Mouse (Mus musculus) ES-Bruce4 (cell line): Measurements from ENCODE around the gene Mgst3. TPM values are rescaled to one million over a fixed set of nuclear protein-coding genes. Genes with fewer than 3 reads are reported as not detected.

Source experiments
- H3K27ac ChIP-seq: 2 replicates; pipeline ENCODE4 v1.5.1; 2012; ENCODE audit warnings: low read length, inconsistent platforms; ENCODE audit not compliant: insufficient read depth
- H3K27me3 ChIP-seq: 2 replicates; pipeline ENCODE4 v1.6.1; 2012; ENCODE audit warnings: mild to moderate bottlenecking, low read length, inconsistent platforms; ENCODE audit not compliant: control insufficient read depth, poor library complexity, insufficient read depth, severe bottlenecking
- H3K36me3 ChIP-seq: 2 replicates; pipeline ENCODE4 v1.6.1; 2012; ENCODE audit warnings: inconsistent platforms, mild to moderate bottlenecking, low read length, moderate library complexity; ENCODE audit not compliant: control insufficient read depth, poor library complexity, insufficient read depth, severe bottlenecking
- H3K4me1 ChIP-seq: one replicate; pipeline ENCODE4 v1.8.1; 2011; ENCODE audit warnings: low read length; ENCODE audit not compliant: control insufficient read depth, insufficient read depth
- H3K4me3 ChIP-seq: 2 replicates; pipeline ENCODE4 v1.5.1; 2011; ENCODE audit warnings: low read depth, mild to moderate bottlenecking, low read length
- H3K9ac ChIP-seq: 2 replicates; pipeline ENCODE4 v1.6.1; 2012; ENCODE audit warnings: low read depth, mild to moderate bottlenecking, inconsistent platforms; ENCODE audit not compliant: poor library complexity, severe bottlenecking
- H3K9me3 ChIP-seq: replicated peaks from 2 replicates; pipeline ENCODE4 v1.6.1; 2012; ENCODE audit warnings: mild to moderate bottlenecking, low read length, inconsistent platforms; ENCODE audit not compliant: control insufficient read depth, poor library complexity, insufficient read depth, severe bottlenecking
- CTCF ChIP-seq: IDR thresholded peaks from one replicate; pipeline ENCODE4 v1.8.1; 2011; ENCODE audit warnings: low read depth, low read length
- EP300 ChIP-seq: IDR thresholded peaks from 2 replicates; pipeline ENCODE4 v1.6.1; 2011; ENCODE audit warnings: low read depth, low read length; ENCODE audit not compliant: insufficient read depth
- POLR2A ChIP-seq: IDR thresholded peaks from one replicate; pipeline ENCODE4 v1.8.1; 2011; ENCODE audit warnings: low read length; ENCODE audit not compliant: insufficient read depth
- polyA plus RNA-seq: library from polyadenylated mRNA; stranded (reverse); fragments of >200 nt; gene quantifications from 2 replicates; pipeline ENCODE4 v1.2.4, GENCODE M21; 2011; ENCODE audit warnings: low read depth; ENCODE audit not compliant: missing spikeins, insufficient read depth, insufficient read length

Mgst3 gene
- polyA plus RNA-seq, 1 experiment: 23.4 TPM

- H3K9me3 ChIP-seq: no peaks in the 10 kb centered on the region
- no peaks in the 10 kb centered on the region for H3K36me3 ChIP-seq
- H3K27ac ChIP-seq: no peak overlapping the region
- peak overlapping the region; percentile 63 for H3K9ac ChIP-seq
- H3K4me1 ChIP-seq: no peaks in the 10 kb centered on the region
- H3K27me3 ChIP-seq: no peaks in the 10 kb centered on the region
- TF ChIP-seq EP300: no peak
- TF ChIP-seq CTCF: no peak
- TF ChIP-seq POLR2A: no peak
- peak overlapping the region; percentile 43 for H3K4me3 ChIP-seq
These were observed 53.4 kb downstream of the Mgst3 start for GRCm38 (mm10) chr1:167340111-167340787.

GRCm38 (mm10) chr1:167339177-167339781 lies 54.4 kb downstream of the Mgst3 start:
- no peaks in the 10 kb centered on the region for H3K9me3 ChIP-seq
- no peak for TF ChIP-seq EP300
- TF ChIP-seq CTCF: no peak
- no peak for TF ChIP-seq POLR2A
- no peaks in the 10 kb centered on the region for H3K27me3 ChIP-seq
- H3K4me1 ChIP-seq: no peaks in the 10 kb centered on the region
- H3K4me3 ChIP-seq: no peak overlapping the region
- H3K9ac ChIP-seq: no peak overlapping the region
- H3K36me3 ChIP-seq: no peaks in the 10 kb centered on the region
- H3K27ac ChIP-seq: no peak overlapping the region

GRCm38 (mm10) chr1:167337463-167338095 lies 56.1 kb downstream of the Mgst3 start:
- Histone ChIP-seq H3K27me3 (no peaks in the 10 kb centered on the region), H3K4me1 (no peaks in the 10 kb centered on the region), H3K9ac (no peak overlapping the region), H3K4me3 (no peak overlapping the region), H3K9me3 (no peaks in the 10 kb centered on the region), H3K27ac (no peak overlapping the region), H3K36me3 (0 out of 2 replicates have a peak, but pooled peaks cover 2% of the 10 kb centered on the region)
- no peak for TF ChIP-seq POLR2A
- TF ChIP-seq CTCF: peak; percentile 81

GRCm38 (mm10) chr1:167336398-167336797 lies 57.2 kb downstream of the Mgst3 start:
- Histone ChIP-seq H3K9ac (no peak overlapping the region), H3K27me3 (no peaks in the 10 kb centered on the region), H3K4me1 (no peaks in the 10 kb centered on the region), H3K9me3 (no peaks in the 10 kb centered on the region), H3K27ac (no peak overlapping the region), H3K36me3 (0 out of 2 replicates have a peak, but pooled peaks cover 4% of the 10 kb centered on the region), H3K4me3 (no peak overlapping the region)
- no peak for TF ChIP-seq EP300
- TF ChIP-seq POLR2A: no peak
- no peak for TF ChIP-seq CTCF

- Histone ChIP-seq H3K9ac (no peak overlapping the region), H3K27me3 (no peaks in the 10 kb centered on the region), H3K9me3 (no peaks in the 10 kb centered on the region), H3K36me3 (peaks cover 16% of the 10 kb centered on the region), H3K4me3 (no peak overlapping the region), H3K27ac (no peak overlapping the region), H3K4me1 (no peaks in the 10 kb centered on the region)
- TF ChIP-seq EP300: no peak
- no peak for TF ChIP-seq POLR2A
These were observed 62.5 kb downstream of the Mgst3 start for GRCm38 (mm10) chr1:167331106-167331505.

- no peaks in the 10 kb centered on the region for H3K27me3 ChIP-seq
- H3K4me1 ChIP-seq: no peaks in the 10 kb centered on the region
- H3K27ac ChIP-seq: no peak overlapping the region
- H3K9me3 ChIP-seq: no peaks in the 10 kb centered on the region
- H3K9ac ChIP-seq: no peak overlapping the region
- H3K36me3 ChIP-seq: peaks cover 19% of the 10 kb centered on the region
- TF ChIP-seq POLR2A: no peak
- TF ChIP-seq CTCF: no peak
- TF ChIP-seq EP300: no peak
- H3K4me3 ChIP-seq: no peak overlapping the region
These were observed 64.9 kb downstream of the Mgst3 start for GRCm38 (mm10) chr1:167328776-167329175.

Other genes starting within 250 kb of the Mgst3 start
- gene Uck2, start 108.5 kb downstream of the Mgst3 start, polyA plus RNA-seq: 255 and 287 TPM in 2 replicates
- gene Tmco1, start 85.5 kb downstream of the Mgst3 start, polyA plus RNA-seq: 43.7 and 46.1 TPM in 2 replicates
- gene Aldh9a1, start 43.9 kb downstream of the Mgst3 start, polyA plus RNA-seq: 73.4 and 74.4 TPM in 2 replicates
- not detected in 2 replicates for gene Lrrc52, start 72.9 kb upstream of the Mgst3 start, polyA plus RNA-seq
- gene Rxrg, start 204.5 kb upstream of the Mgst3 start, polyA plus RNA-seq: not detected in 2 replicates